Mouse (Mus musculus): ENCODE results near the gene Atad3a.
"Not testable (repeated sequence)": the region's sequence is repeated elsewhere in the genome, so short reads cannot be mapped to it uniquely, and the experiment has no call there.

Atad3a gene

GRCm38 (mm10) chr4:155760613-155761355 is at the start of gene Atad3a:
Gene Atad3a, minus strand, starts transcription at chr4:155761093.
- peak; percentile 96 to 98 for DNase-seq (ENCODE audit: low spot score in 2 of 2)

GRCm38 (mm10) chr4:155807841-155808240 is 46.9 kb upstream of the Atad3a start:
- DNase-seq (ENCODE audit: low spot score in 2 of 2): no peak

DNA sequence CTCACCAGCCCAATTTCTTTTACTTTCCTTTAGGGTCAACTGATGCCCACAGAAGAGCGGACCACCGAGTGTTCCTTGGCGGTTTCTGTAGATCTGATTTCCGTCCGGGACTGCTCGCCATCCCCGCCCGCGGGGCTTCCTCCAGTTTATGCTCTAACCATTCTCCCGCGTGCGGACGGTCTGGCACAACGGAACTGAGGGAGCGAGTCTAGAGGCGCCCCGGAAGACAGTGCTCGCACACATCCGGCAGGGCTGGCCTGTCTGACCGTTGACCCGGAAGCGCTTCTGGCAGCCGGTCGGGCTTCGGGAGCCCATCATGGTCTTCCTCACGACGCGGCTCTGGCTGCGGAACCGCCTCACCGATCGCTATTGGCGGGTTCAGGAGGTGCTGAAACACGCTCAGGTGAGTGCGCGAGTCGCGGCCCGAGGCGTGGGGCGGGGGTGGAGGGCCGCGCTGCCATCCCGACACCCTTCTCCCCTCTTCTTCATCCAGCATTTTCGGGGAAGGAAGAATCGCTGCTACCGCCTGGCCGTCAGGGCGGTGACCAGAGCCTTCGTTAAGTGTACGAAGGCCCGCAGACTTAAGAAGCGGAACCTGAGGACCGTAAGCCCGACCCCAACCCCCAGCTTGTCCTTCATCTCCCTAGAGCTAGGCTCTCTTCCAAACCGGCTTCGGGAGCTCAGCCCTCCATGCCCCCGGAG is 42.6 kb upstream of the Atad3a start:
- DNase-seq (ENCODE audit: low spot score in 2 of 2): peak; percentile 94 to 98

- no peak for DNase-seq (ENCODE audit: low spot score in 2 of 2)
Observed at GRCm38 (mm10) chr4:155802741-155803339, 41.9 kb upstream of the Atad3a start, which contains the start of gene Mrpl20. Gene Mrpl20, plus strand, starts transcription at chr4:155802878.

- no peak for DNase-seq (ENCODE audit: low spot score in 2 of 2)
Observed at GRCm38 (mm10) chr4:155802075-155802474, 41.2 kb upstream of the Atad3a start.

DNA sequence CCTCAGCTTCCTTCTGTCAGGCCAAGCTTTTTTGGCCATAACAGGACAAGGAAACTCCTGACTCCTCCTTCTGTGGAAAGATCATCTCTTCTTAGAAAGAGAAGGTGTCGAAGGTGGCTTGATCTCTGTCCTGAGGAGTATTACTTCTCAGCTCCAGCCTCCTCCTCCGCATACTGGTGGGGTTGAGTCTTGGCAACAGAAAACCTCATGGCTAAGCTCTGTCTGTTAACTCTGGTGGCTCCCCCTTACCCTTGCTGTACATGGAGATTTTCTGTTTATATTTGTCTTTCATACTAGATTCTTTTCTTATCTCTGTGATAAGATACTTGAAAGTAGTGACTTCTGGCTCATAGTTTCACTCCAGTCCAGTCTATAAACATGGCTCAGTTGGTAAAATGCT is 32.8 kb upstream of the Atad3a start:
- DNase-seq (ENCODE audit: low spot score in 2 of 2): no peak

DNA sequence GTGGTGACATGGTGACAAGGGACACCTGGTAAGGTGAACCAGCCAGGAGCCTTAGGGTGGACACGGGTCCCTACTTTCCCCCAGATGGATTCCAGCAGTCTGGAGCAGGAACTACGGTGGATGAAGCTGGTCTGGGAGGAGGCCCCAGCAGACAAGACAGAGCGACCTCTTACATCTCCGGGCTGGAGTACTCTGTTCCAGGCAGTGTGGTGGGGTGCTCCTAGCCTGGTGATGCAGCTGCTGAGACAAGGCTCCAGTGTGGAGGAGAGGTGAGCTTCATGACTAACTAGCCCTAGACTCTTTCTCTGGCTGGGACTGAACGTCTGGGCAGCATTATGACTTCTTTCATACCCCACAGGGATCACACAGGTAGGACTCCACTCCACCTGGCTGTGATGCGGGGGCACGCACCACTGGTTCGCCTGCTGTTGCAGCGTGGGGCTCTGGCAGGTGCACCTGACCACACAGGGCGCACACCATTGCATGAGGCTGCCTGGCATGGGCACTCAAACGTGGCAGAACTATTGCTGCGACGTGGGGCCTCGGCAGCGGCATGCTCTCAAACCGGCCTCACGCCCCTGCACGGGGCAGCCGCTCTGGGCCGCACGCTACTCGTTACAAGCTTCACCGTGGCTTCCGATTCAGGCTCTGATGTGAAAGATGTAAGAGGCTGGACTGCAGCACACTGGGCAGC is 30.5 kb upstream of the Atad3a start:
- no peak for DNase-seq (ENCODE audit: low spot score in 2 of 2)

GRCm38 (mm10) chr4:155790650-155791161 is 29.8 kb upstream of the Atad3a start:
- DNase-seq (ENCODE audit: low spot score in 2 of 2): no peak

DNA sequence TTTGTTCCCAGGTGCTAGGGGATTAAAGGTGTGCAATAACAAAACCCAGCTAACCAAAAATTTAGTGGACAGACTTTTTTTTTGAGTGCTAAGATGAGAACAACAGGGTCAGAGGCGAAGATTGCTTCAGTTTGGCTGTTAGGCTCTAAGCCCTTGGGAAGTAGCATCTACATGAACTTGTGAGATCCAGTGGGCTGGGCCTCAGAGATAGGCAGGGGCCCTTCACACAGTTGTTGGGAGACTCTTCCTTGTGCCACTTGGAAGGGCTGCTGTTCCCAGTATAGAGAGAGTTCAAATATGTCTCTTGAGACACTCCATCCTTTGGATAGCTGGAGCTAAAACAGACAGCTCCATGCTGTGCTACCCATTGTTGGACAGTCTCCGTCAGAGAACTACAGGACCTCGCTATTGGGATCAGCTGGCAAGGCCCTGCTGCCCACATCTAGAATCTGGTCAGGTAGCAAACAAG is 29.2 kb upstream of the Atad3a start, which contains the start of gene Ankrd65:
Gene Ankrd65, plus strand, starts transcription at position 419 of the 469 bp plus-strand sequence.
- no peak for DNase-seq (ENCODE audit: low spot score in 2 of 2)

GRCm38 (mm10) chr4:155788833-155789232 is 27.9 kb upstream of the Atad3a start:
- DNase-seq (ENCODE audit: low spot score in 2 of 2): not testable (repeated sequence)

GRCm38 (mm10) chr4:155788300-155788699 is 27.4 kb upstream of the Atad3a start:
- DNase-seq (ENCODE audit: low spot score in 2 of 2): no peak

GRCm38 (mm10) chr4:155785819-155786218 is 24.9 kb upstream of the Atad3a start, which contains the start of gene Tmem88b:
Gene Tmem88b, minus strand, starts transcription at chr4:155785874.
- no peak for DNase-seq (ENCODE audit: low spot score in 2 of 2)

- no peak for DNase-seq (ENCODE audit: low spot score in 2 of 2)
Observed at GRCm38 (mm10) chr4:155785246-155785645, 24.4 kb upstream of the Atad3a start.

DNA sequence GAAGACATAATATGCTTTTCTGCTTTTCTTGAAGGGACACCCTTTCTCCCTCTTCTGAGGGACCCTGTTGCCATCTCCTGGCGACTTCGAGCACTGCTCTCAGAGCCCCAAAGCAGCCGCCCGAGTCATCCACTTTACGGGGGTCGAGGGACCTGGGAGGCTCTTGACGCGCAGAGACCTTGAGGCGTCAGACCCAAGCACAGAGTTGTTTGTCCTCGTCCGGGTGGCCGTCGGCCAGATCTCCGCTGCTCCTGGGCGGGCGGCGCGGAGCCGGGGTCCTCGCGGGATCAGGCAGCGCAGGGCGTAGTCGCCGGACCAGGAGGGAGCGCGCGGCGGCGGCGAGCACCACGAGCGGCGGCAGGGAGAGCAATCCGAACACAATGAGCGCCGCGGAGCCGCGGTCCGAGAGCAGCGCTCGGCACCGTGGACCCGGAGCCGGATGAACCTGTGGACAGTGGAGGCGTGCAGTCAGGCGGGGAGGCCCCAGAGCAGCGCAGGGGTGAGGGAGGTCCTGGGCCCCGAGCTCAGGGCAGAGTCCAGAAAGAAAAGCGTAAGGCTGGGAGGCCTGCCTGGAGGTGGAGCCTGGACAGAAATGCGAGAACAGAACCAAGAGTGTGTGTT is 23.3 kb upstream of the Atad3a start:
- peak; percentile 82 to 84 for DNase-seq (ENCODE audit: low spot score in 2 of 2)

DNA sequence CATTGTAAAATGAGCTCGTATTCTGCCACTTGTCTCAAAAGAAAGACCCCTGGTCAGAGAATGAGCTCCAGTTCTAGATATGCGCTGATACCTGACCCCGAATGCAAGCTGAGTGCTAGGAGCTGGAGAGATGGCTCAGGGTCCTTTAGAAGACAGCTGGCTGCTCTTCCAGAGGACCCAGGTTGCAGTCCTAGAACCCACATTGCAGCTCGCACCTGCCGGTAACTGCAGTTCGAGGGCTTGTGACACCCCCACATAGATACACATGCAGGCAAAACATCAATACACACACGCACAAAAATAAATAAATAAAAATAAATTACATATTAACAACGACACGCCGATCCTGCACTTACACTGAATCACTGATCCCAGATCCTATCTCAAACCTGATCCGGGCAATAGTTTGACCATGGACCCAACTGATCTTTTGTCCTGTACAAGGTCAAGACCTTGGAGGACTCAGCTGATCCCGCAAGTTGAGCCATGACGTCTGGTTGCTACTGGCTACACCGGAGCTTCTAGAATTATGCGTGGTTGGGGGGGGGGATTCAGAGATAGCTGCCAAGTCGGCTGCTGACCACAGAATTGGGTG is 22.7 kb upstream of the Atad3a start:
- no peak for DNase-seq (ENCODE audit: low spot score in 2 of 2)

DNA sequence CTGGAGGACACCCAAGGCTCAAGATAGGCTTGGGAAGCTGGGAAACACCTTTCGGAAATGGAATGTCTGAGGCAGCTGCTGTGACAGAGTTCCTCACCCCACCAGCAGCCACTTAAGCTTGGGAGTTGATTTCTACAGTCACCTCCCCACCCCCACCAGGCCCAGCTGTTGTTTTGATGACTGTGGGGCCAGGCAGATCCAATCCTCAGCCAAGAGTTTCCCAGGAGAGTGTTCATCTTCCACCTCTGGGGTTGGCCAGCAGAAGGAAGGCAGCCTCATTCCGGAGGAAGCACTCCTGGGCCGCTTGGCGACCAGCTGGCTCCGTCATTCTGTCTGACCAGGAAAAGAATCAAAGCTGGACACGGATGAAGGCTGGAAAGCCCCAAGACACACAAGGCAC is 20.0 kb upstream of the Atad3a start:
- DNase-seq (ENCODE audit: low spot score in 2 of 2): peak in 1 of 2 experiments; percentile 65

GRCm38 (mm10) chr4:155779498-155779897 is 18.6 kb upstream of the Atad3a start:
- no peak for DNase-seq (ENCODE audit: low spot score in 2 of 2)

- DNase-seq (ENCODE audit: low spot score in 2 of 2): no peak
Observed at GRCm38 (mm10) chr4:155777816-155778215, 16.9 kb upstream of the Atad3a start.

- no peak for DNase-seq (ENCODE audit: low spot score in 2 of 2)
Observed at GRCm38 (mm10) chr4:155776704-155777335, 15.9 kb upstream of the Atad3a start.

DNA sequence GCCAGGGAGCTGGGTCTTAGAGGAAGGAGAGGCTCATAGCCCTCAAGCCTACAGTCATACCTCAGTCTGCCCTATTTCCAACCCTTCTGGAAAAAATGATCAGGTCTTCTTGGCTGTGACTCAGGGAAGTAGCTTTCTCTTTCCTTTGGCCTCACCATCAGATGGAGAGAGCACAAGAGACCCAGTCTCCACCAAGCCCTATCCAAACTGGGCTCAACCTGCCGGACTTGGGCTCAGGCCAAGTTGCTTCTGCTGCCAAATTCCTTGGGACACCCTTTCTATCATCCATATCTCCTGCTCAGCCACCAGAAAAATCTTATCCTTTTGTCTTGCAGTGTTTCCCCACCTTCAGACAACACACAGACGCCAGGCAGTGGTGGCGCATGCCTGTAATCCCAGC is 15.0 kb upstream of the Atad3a start:
- DNase-seq (ENCODE audit: low spot score in 2 of 2): no peak

Data from urinary bladder, postnatal 4 days (tissue).